Mouse (Mus musculus) stomach, embryonic 14.5 days (tissue): ENCODE results near the gene Hist1h4d. TPM values are rescaled to one million over a fixed set of nuclear protein-coding genes. Genes with fewer than 3 reads are reported as not detected.
A peak's percentile ranks its signal among the peaks of the same experiment; 100 is the strongest.
"Not testable (repeated sequence)": the region's sequence is repeated elsewhere in the genome, so short reads cannot be mapped to it uniquely, and the experiment has no call there.

Source experiments
- ATAC-seq: fragments of 200-750 bp; cut with Nextera tagmentation; 2 replicates; pipeline ENCODE4 v1.8.0; 2017; ENCODE audit warnings: low read depth, moderate TSS enrichment; ENCODE audit not compliant: insufficient number of reproducible peaks, insufficient read depth, low FRiP score
- H3K27ac ChIP-seq: fragments of 300-500 bp; sonication (generic); 2 replicates; pipeline ENCODE4 v1.5.1; 2014; ENCODE audit warnings: mild to moderate bottlenecking, low read length, moderate library complexity, mixed read lengths
- H3K27me3 ChIP-seq: fragments of 300-500 bp; sonication (generic); 2 replicates; pipeline ENCODE4 v1.6.1; 2014; ENCODE audit warnings: low read length, control low read depth, mixed read lengths; ENCODE audit not compliant: control insufficient read depth, insufficient read depth
- H3K36me3 ChIP-seq: fragments of 300-500 bp; sonication (generic); 2 replicates; pipeline ENCODE4 v1.6.1; 2014; ENCODE audit warnings: mild to moderate bottlenecking, control low read depth, low read length, moderate library complexity, mixed read lengths; ENCODE audit not compliant: control insufficient read depth, insufficient read depth
- H3K4me1 ChIP-seq: fragments of 300-500 bp; sonication (generic); 2 replicates; pipeline ENCODE4 v1.6.1; 2014; ENCODE audit warnings: low read length, control low read depth, mixed read lengths; ENCODE audit not compliant: control insufficient read depth, insufficient read depth
- H3K4me2 ChIP-seq: fragments of 300-500 bp; sonication (generic); replicated peaks from 2 replicates; pipeline ENCODE4 v1.6.1; 2014; ENCODE audit warnings: low read depth, low read length, control low read depth
- H3K4me3 ChIP-seq: fragments of 300-500 bp; sonication (generic); 2 replicates; pipeline ENCODE4 v1.5.1; 2014; ENCODE audit warnings: low read depth, low read length, control low read depth
- H3K9ac ChIP-seq: fragments of 300-500 bp; sonication (generic); replicated peaks from 2 replicates; pipeline ENCODE4 v1.6.1; 2014; ENCODE audit warnings: low read depth, mild to moderate bottlenecking, control low read depth, low read length, moderate library complexity, mixed read lengths
- H3K9me3 ChIP-seq: fragments of 300-500 bp; sonication (generic); 2 replicates; pipeline ENCODE4 v1.6.1; 2016; ENCODE audit warnings: low read depth, low read length, control low read depth; ENCODE audit not compliant: control insufficient read depth
- WGBS: fragments of 180-500 bp; shearing (Covaris S2); extraction: QIAGEN DNeasy Blood & Tissue Kit; methylation state at CpG from one replicate; pipeline ENCODE4 v1.1.7; 2014; 5-methylcytosine and 5-hydroxymethylcytosine counted together
- polyA plus RNA-seq: library from polyadenylated mRNA; unstranded; fragments of >200 nt; fragmentation: Nextera tagmentation; extraction: Ambion mirVana; gene quantifications from 2 replicates; pipeline ENCODE4 v1.2.1, GENCODE M21; 2014

Hist1h4d gene
- polyA plus RNA-seq, 1 experiment from 2014 or later: 119 TPM

GRCm38 (mm10) chr13:23546694-23547093 is 34.7 kb upstream of the Hist1h4d start:
- ATAC-seq: no peak
- H3K9ac ChIP-seq: no peak overlapping the region
- H3K9me3 ChIP-seq: no peaks in the 10 kb centered on the region
- no peak overlapping the region for H3K4me2 ChIP-seq
- H3K4me3 ChIP-seq: no peak overlapping the region
- H3K4me1 ChIP-seq: no peaks in the 10 kb centered on the region
- 66% methylated on average over 5 of the region's 5 CpGs for WGBS
- H3K27ac ChIP-seq: no peak overlapping the region
- no peaks in the 10 kb centered on the region for H3K27me3 ChIP-seq
- H3K36me3 ChIP-seq: no peaks in the 10 kb centered on the region

- H3K9ac ChIP-seq: peak overlapping the region; percentile 55
- peak overlapping the region; percentile 88 for H3K27ac ChIP-seq
- ATAC-seq: no peak
- no peaks in the 10 kb centered on the region for H3K9me3 ChIP-seq
- H3K4me1 ChIP-seq: peaks cover 8% of the 10 kb centered on the region; the same call in 1 of the 2 replicates
- peak overlapping the region; percentile 56 for H3K4me2 ChIP-seq
- peak overlapping the region; percentile 39 for H3K4me3 ChIP-seq
- 5% methylated on average over 3 of the region's 3 CpGs for WGBS
- no peaks in the 10 kb centered on the region for H3K36me3 ChIP-seq
- no peaks in the 10 kb centered on the region for H3K27me3 ChIP-seq
Measured at GRCm38 (mm10) chr13:23550761-23551145, 30.6 kb upstream of the Hist1h4d start.

DNA sequence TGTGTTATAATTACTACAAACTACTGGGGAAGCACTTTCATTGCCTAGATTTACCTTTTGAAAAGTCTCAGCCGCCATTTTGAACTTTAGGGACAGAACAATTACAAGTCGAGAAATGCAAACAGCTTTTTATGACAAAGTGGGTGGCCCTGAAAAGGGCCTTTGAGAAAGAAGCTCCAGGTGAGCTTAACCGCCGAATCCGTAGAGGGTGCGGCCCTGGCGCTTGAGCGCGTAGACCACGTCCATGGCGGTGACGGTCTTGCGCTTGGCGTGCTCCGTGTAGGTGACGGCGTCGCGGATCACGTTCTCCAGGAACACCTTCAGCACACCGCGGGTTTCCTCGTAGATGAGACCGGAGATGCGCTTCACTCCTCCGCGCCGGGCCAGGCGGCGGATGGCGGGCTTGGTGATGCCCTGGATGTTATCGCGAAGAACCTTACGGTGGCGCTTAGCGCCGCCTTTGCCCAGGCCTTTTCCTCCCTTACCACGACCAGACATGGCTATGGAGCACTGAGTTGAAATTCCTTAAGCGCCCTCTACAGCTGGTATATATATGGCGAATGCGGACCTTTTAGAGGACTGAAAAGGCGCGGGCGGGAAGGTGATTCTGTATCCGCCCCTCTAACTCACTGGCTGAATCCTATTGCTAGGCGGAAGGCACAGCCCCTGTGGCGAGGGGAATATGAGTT is 30.1 kb upstream of the Hist1h4d start, which contains the start of gene Hist1h4f:
TSS of gene Hist1h4f (minus strand) at position 503 of the 689 bp plus-strand sequence.
- H3K4me1 ChIP-seq, H3K9me3 ChIP-seq, H3K36me3 ChIP-seq, H3K27me3 ChIP-seq: not testable (repeated sequence)
- under 1% methylated on average over 47 of the region's 47 CpGs for WGBS
- H3K27ac ChIP-seq: peak within 1 kb of the TSS; percentile 88
- H3K9ac ChIP-seq: peak within 1 kb of the TSS; percentile 55
- peak within 1 kb of the TSS; percentile 56 for H3K4me2 ChIP-seq
- peak; percentile 81 for ATAC-seq
- peak within 1 kb of the TSS; percentile 39 for H3K4me3 ChIP-seq

DNA sequence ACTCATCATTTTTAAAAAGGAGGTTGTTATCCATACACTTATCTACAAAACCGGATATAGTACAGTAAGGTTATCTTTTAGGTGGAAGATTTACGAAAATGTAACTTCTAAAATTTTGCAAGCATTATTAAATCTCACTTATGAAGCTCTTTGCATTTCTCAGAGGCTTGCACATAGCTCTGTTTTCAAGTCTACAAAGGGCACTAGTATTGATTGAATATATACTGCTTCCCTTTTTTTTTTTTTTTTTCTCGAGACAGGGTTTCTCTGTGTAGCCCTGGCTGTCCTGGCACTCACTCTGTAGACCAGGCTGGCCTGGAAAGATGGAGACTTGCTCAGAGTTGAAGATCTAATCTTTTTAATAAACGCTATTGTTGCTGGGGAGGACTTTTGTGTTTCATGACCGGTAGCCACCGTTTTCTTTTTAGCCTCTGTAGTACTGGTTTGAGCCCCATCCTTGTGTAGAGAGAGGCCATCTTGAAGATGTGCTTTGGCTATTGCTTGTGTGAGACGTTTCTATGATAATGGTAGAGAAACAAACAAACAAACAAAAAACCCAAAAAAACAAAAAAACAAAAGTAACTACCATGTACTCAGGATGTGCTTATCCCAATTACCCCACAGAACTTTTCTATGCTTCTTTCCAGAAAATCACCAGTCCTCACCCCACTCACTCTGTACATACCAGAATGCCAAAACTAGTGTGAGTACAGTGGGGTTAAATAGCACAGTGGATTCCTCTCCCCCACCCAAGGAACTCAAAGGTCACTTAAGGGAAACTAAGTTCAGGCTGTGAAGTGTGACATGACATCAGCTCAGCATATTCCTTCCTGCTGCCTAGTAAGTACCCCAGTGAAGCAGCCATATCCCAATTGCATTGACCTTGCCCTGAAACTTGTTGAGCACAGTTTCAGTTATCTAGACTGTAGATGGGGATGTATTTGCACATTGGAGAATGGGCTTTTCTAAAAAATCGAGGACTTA is 29.2 kb upstream of the Hist1h4d start:
- H3K36me3 ChIP-seq: no peaks in the 10 kb centered on the region
- WGBS: 46% methylated on average over 8 of the region's 8 CpGs
- peak overlapping the region; percentile 88 for H3K27ac ChIP-seq
- H3K4me3 ChIP-seq: peak overlapping the region; percentile 39; the same call in 1 of the 2 replicates
- peaks cover 11% of the 10 kb centered on the region; the same call in 1 of the 2 replicates for H3K4me1 ChIP-seq
- peak overlapping the region; percentile 56 for H3K4me2 ChIP-seq
- no peak for ATAC-seq
- H3K9me3 ChIP-seq: no peaks in the 10 kb centered on the region
- H3K9ac ChIP-seq: no peak overlapping the region
- H3K27me3 ChIP-seq: no peaks in the 10 kb centered on the region

DNA sequence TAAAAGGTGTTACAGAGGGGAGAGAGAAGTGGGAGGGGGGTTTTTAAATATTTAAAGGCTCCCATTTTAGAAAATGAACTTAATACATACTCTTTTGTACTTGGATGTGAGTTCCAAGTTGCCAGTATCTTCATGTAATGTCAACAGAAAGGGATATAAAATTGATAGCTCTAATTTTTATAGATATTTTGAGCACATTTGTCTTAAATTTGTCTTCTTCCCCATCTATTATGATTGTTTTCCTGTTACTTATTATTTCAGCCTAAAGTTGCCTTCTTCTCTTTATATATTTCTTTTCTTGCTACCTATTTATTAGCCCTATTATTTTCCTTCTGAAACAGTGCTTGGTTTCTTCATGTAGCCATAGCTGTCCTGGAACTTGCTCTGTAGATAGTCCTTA is 28.4 kb upstream of the Hist1h4d start, which contains the start of gene Hist1h1d:
TSS of gene Hist1h1d (plus strand) at position 301 of the 400 bp plus-strand sequence.
- Histone ChIP-seq H3K4me2 (peak within 1 kb of the TSS; percentile 56), H3K4me1 (peaks cover 11% of the 10 kb centered on the region; the same call in 1 of the 2 replicates), H3K4me3 (0 out of 2 replicates have a peak within 1 kb of the TSS, but pooled peaks have one; percentile 39), H3K36me3 (no peaks in the 10 kb centered on the region), H3K27me3 (no peaks in the 10 kb centered on the region), H3K27ac (peak within 1 kb of the TSS; percentile 99), H3K9me3 (no peaks in the 10 kb centered on the region), H3K9ac (no peak within 1 kb of the TSS)
- ATAC-seq: no peak

DNA sequence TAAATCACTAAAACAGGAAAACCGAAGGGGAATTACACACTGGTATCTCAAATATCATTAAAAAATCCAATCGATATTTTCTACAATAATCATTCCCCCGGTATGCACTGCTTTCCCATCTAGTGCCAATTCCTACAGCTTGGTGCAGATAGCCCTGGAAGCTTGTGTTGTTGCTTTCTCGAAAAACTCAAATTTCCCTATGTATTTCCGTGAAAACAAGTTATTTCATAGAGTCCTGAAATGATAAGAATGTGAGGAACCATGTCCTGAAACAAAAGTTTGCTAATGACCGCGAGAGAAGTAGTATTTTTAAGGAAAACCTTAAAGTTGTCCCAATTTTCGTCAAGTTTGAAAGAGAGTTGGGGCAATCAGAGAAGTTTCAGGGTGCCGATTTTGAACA is 27.0 kb upstream of the Hist1h4d start:
- WGBS: 20% methylated on average over 9 of the region's 9 CpGs
- Histone ChIP-seq H3K27ac (peak overlapping the region; percentile 99), H3K9me3 (no peaks in the 10 kb centered on the region), H3K4me3 (peak overlapping the region; percentile 69), H3K4me2 (peak overlapping the region; percentile 94), H3K36me3 (no peaks in the 10 kb centered on the region), H3K27me3 (no peaks in the 10 kb centered on the region), H3K4me1 (peaks cover 11% of the 10 kb centered on the region; the same call in 1 of the 2 replicates), H3K9ac (peak overlapping the region; percentile 92)
- no peak for ATAC-seq

DNA sequence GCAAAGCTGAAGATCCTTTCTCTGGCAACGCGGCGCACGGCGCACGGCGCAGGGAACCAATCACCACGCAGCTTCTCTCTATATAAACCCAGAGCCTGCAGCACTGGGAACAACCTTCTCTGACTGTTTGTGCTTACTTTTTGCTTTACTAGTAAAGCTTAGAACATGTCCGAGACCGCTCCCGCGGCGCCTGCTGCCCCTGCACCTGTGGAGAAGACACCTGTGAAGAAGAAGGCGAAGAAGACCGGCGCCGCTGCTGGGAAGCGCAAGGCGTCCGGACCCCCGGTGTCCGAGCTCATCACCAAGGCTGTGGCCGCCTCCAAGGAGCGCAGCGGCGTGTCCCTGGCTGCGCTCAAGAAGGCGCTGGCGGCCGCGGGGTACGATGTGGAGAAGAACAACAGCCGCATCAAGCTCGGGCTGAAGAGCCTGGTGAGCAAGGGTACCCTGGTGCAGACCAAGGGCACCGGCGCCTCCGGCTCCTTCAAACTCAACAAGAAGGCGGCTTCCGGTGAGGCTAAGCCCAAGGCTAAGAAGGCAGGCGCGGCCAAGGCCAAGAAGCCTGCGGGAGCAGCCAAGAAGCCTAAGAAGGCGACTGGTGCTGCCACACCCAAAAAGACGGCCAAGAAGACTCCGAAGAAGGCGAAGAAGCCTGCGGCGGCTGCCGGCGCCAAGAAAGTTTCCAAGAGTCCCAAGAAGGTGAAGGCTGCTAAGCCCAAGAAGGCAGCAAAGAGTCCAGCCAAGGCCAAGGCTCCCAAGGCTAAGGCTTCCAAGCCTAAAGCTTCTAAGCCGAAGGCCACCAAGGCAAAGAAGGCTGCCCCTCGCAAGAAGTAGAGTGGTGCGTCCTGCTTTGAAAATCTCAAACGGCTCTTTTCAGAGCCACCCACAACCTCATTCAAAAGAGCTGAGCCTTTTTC is 26.2 kb upstream of the Hist1h4d start:
- peak; percentile 88 for ATAC-seq
- H3K27ac ChIP-seq: peak overlapping the region; percentile 99
- peak overlapping the region; percentile 94 for H3K4me2 ChIP-seq
- peak overlapping the region; percentile 69 for H3K4me3 ChIP-seq
- no peaks in the 10 kb centered on the region for H3K9me3 ChIP-seq
- peaks cover 11% of the 10 kb centered on the region; the same call in 1 of the 2 replicates for H3K4me1 ChIP-seq
- H3K9ac ChIP-seq: peak overlapping the region; percentile 92
- no peaks in the 10 kb centered on the region for H3K36me3 ChIP-seq
- under 1% methylated on average over 53 of the region's 54 CpGs for WGBS
- no peaks in the 10 kb centered on the region for H3K27me3 ChIP-seq
